Mouse (Mus musculus): Measurements from ENCODE around the gene Atp11a. TPM values are rescaled to one million over a fixed set of nuclear protein-coding genes. Genes with fewer than 3 reads are reported as not detected.

Atp11a gene
- polyA plus RNA-seq, 1 experiment from 2014 or later: 18.1 TPM

DNA sequence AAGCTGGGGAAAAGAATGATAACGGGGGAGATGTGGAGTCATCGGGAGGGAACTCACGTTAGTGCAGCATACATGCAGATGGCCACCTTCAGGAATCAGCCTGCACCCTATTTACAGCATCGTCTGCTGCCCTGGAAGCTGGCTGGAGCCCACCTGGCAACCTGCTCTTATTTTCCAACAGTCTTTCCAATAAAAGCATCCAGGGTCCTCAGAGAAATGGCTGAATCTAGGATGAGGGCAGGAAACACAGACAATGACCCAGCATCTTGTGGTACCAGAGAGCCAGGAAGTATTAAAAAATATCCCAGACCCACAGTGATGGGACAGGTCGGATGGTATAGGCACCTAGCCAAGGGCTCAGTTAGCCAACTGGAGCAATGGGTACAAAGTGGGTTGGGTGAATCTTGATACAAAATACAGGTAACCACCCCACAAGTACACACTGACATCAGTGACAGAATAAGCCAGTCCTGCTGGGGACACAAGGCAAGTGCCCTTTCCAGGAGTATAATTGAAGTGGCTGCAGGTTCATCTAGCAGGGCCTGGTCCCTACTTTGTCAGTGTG is 136.2 kb downstream of the Atp11a start:
- Histone ChIP-seq H3K4me1 (replicated peaks) (0 out of 2 replicates have a peak, but pooled peaks cover 4% of the 10 kb centered on the region), H3K27me3 (no peaks in the 10 kb centered on the region), H3K27ac (no peak overlapping the region), H3K4me2 (no peak overlapping the region), H3K9ac (replicated peaks) (no peak overlapping the region), H3K36me3 (no peaks in the 10 kb centered on the region), H3K4me3 (replicated peaks) (no peak overlapping the region), H3K9me3 (no peaks in the 10 kb centered on the region)
- 74% methylated on average over 5 of the region's 5 CpGs for WGBS
- ATAC-seq (ENCODE audit: insufficient number of reproducible peaks, insufficient read depth, low FRiP score, low TSS enrichment, low read depth): no peak

DNA sequence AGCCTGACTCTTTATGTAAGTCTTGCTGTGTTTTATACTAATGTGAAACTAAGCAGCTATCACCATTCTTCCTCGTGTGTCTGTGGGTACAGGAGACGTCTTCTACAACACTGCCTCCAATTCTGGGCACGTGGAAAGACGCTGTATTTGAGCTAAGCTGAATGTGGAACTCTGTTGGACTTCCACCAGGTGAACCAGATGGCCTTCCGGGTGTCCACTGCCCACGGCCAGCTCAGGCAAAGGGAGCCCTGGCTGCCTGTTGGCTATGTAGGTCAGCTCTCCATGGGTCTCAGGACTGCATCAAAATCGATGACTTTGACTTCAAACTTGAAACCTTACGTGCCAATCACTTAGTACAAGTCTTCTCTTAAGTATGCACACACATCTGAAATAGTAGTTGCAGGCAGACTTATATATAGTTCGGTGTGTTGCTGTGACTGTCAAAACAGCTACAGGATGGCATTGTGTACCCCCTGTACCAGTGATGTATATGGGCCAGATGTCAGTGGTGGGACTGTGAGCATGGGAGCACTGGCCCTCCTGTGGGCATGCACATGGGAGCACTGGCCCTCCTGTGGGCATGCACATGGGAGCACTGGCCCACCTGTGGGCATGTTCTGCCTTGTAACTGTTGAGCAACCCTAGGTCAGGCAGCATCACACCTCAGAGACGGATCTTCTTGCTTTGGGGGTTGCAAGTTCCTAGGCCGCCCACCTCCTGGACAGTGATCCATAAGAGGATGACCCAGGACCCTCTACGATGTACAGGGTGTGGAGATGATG is 137.2 kb downstream of the Atp11a start:
- H3K4me1 ChIP-seq (replicated peaks): 0 out of 2 replicates have a peak, but pooled peaks cover 4% of the 10 kb centered on the region
- no peaks in the 10 kb centered on the region for H3K9me3 ChIP-seq
- H3K9ac ChIP-seq (replicated peaks): no peak overlapping the region
- WGBS: 86% methylated on average over 12 of the region's 12 CpGs
- H3K36me3 ChIP-seq: no peaks in the 10 kb centered on the region
- H3K4me3 ChIP-seq (replicated peaks): no peak overlapping the region
- no peaks in the 10 kb centered on the region for H3K27me3 ChIP-seq
- H3K4me2 ChIP-seq: no peak overlapping the region
- ATAC-seq (ENCODE audit: insufficient number of reproducible peaks, insufficient read depth, low FRiP score, low TSS enrichment, low read depth): no peak
- no peak overlapping the region for H3K27ac ChIP-seq

DNA sequence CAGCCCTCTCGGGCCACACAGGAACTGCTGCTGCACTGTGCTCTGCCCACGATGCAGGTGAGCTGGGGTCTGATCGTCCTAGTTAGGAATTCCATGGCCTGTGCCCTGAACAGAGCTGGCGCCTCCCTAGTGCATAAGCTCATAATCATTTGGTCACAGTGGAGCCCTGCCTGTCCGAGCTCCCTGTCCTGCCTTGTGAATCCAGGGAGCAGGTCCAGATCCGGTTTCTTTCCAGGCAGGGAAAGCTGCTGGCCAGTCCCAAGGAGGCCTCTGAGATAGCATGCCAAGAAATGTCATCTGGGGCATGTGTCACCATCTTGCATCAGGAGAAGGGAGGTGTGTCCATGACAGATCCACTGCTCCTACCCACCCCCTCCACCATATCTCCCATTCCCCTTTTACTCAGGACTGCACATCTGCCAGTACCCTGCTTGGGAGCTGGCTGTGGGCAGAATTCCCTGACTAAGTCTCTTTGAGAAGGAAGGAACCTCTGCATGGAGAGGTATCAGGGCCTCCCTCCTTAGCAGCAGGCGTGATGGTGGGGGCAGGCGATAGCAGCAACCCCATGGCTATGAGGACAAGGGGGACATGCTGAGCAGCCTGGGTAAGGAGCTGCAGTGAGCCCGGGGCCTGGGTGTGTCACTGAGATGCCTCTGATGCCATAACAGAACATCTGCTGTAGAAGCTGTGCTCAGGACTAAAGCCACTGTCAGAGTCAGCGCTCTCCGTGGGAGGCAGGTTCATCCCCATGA is 138.1 kb downstream of the Atp11a start:
- Histone ChIP-seq H3K36me3 (no peaks in the 10 kb centered on the region), H3K9ac (replicated peaks) (no peak overlapping the region), H3K27me3 (no peaks in the 10 kb centered on the region), H3K4me1 (replicated peaks) (0 out of 2 replicates have a peak, but pooled peaks cover 4% of the 10 kb centered on the region), H3K27ac (no peak overlapping the region), H3K4me3 (replicated peaks) (no peak overlapping the region), H3K4me2 (no peak overlapping the region), H3K9me3 (no peaks in the 10 kb centered on the region)
- 79% methylated on average over 11 of the region's 11 CpGs for WGBS
- no peak for ATAC-seq (ENCODE audit: insufficient number of reproducible peaks, insufficient read depth, low FRiP score, low TSS enrichment, low read depth)

DNA sequence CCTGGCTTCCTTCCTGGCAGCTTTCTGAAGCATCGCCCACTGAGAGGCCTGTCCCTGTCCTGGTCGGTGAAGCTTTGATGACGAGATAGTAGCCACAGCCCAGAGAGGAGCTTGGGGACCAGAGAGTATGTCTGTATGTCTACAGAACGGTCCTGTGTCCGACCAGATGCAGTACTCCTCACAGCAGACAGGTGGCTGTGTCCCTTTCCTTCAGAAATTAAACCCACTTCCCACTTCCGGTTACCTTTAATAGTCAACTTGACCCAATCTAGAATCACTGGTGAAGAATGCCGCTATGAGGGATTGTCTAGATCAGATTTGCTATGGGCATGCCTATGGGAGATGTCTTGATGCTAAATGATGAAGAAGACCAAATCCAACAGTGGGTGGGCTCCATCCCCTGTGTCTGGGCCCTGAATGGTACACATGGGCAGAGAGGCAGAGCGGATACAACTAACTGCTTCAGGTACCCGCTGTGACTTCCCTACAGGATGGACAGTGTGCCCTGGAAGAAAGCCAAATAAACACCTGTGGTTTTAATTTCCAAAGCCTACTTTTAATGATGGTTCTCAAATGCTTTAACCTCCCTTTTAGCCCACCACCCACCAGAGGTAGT is 138.8 kb downstream of the Atp11a start:
- WGBS: 73% methylated on average over 9 of the region's 9 CpGs
- Histone ChIP-seq H3K4me1 (replicated peaks) (0 out of 2 replicates have a peak, but pooled peaks cover 4% of the 10 kb centered on the region), H3K27ac (no peak overlapping the region), H3K4me3 (replicated peaks) (no peak overlapping the region), H3K4me2 (no peak overlapping the region), H3K9me3 (no peaks in the 10 kb centered on the region), H3K9ac (replicated peaks) (no peak overlapping the region), H3K36me3 (no peaks in the 10 kb centered on the region), H3K27me3 (no peaks in the 10 kb centered on the region)
- no peak for ATAC-seq (ENCODE audit: insufficient number of reproducible peaks, insufficient read depth, low FRiP score, low TSS enrichment, low read depth)

DNA sequence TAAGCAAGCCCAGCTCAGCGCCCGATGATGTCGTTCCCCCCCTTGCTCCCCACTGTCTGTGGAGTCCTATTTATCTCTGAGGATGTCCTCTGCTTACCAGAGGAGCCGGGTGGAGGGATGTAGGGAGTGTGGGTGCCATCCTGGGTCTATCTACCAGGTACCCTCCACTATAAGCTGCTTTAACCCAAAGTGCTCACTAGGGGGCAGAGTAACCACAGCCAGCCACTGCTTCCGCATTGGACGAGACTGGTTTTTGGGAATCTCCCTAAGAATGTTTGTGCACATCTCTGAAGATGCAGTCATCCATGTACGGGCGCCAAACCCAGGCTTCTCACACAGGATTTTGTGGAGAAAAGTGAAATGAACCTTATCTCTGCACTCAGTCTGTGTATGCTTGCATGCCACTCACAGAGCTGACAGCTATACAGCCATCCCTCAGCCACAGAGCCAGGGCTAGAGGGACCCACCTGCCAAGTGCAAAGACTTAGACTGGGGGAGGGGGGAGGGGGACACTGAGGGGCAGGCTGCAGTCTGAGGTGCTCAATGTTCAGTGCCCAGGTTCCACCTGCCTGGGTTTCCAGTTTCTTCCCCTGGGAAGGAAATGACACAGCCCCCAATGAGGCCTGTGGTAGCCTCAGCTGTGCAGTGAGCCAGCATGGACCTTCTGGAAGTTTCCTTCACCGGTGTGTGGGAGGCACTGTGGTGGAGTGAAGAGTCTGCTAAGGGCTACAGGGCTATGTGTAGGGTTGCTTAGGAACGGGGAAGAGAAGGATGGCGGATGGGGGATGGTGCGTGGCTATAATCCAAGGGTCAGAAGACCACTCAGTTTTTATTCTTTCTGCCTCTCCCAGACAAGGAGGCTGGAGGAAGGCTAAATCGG is 139.9 kb downstream of the Atp11a start:
- H3K27ac ChIP-seq: no peak overlapping the region
- H3K9me3 ChIP-seq: no peaks in the 10 kb centered on the region
- no peak overlapping the region for H3K4me2 ChIP-seq
- 0 out of 2 replicates have a peak, but pooled peaks cover 7% of the 10 kb centered on the region for H3K4me1 ChIP-seq (replicated peaks)
- H3K36me3 ChIP-seq: no peaks in the 10 kb centered on the region
- no peak overlapping the region for H3K9ac ChIP-seq (replicated peaks)
- ATAC-seq (ENCODE audit: insufficient number of reproducible peaks, insufficient read depth, low FRiP score, low TSS enrichment, low read depth): no peak
- 54% methylated on average over 13 of the region's 13 CpGs for WGBS
- H3K27me3 ChIP-seq: no peaks in the 10 kb centered on the region
- no peak overlapping the region for H3K4me3 ChIP-seq (replicated peaks)

DNA sequence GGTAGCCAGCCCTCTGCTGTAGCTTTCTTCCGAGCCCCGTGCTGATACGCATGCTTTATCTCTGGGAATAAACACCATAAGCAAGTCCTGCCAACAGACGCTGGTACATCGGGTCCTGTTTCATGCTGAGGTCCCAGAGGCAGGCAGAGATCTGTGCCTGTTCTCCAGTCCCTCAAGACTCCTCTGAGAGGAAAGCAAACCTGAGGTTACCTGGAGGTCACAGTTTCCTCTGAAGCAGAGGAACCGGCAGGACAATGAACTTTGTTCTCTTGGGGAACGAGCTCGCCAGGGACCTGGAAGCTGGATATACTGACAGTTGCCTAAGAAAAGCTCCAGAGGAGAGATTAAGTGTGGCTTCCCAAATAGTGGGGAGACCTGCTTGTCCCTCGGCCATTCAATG is 141.0 kb downstream of the Atp11a start:
- H3K27me3 ChIP-seq: no peaks in the 10 kb centered on the region
- H3K9ac ChIP-seq (replicated peaks): no peak overlapping the region
- WGBS: 71% methylated on average over 9 of the region's 9 CpGs
- no peak overlapping the region for H3K27ac ChIP-seq
- H3K36me3 ChIP-seq: no peaks in the 10 kb centered on the region
- H3K4me3 ChIP-seq (replicated peaks): no peak overlapping the region
- H3K4me2 ChIP-seq: no peak overlapping the region
- no peaks in the 10 kb centered on the region for H3K9me3 ChIP-seq
- H3K4me1 ChIP-seq (replicated peaks): 0 out of 2 replicates have a peak, but pooled peaks cover 7% of the 10 kb centered on the region
- ATAC-seq (ENCODE audit: insufficient number of reproducible peaks, insufficient read depth, low FRiP score, low TSS enrichment, low read depth): no peak

DNA sequence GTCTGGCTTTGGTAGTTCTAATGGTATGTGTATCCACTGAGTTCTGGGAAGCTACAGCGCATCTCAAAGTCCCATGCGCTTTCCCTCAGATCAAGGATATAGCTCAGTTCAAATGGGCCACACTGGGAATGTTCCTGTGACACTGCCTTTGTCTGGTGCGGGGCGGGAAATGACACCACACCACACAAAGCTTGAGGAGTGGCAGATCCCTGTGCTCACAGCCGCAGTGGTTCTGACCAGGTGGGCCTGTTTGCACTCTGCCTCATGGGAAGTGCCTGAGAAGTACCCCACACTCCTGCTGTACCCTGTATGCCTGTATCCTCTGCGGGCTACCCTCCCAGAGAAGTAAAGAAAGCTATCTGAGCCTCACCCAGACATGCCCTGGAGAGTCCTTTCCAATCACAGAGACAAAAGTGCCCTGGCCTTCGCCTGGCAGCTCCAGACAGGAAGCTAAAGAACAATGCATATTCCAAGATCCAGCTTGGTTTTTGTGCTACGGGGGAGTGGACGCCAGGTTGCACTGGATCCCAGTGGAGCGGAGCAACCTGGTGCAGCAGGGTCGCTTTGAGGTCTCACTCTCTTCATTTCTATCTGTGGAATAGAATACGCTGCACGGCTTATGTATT is 147.1 kb downstream of the Atp11a start:
- H3K4me1 ChIP-seq (replicated peaks): 0 out of 2 replicates have a peak, but pooled peaks cover 3% of the 10 kb centered on the region
- H3K27ac ChIP-seq: no peak overlapping the region
- no peak overlapping the region for H3K4me2 ChIP-seq
- H3K4me3 ChIP-seq (replicated peaks): no peak overlapping the region
- H3K9ac ChIP-seq (replicated peaks): no peak overlapping the region
- WGBS: 85% methylated on average over 13 of the region's 13 CpGs
- no peaks in the 10 kb centered on the region for H3K9me3 ChIP-seq
- H3K36me3 ChIP-seq: no peaks in the 10 kb centered on the region
- no peaks in the 10 kb centered on the region for H3K27me3 ChIP-seq
- ATAC-seq (ENCODE audit: insufficient number of reproducible peaks, insufficient read depth, low FRiP score, low TSS enrichment, low read depth): no peak

DNA sequence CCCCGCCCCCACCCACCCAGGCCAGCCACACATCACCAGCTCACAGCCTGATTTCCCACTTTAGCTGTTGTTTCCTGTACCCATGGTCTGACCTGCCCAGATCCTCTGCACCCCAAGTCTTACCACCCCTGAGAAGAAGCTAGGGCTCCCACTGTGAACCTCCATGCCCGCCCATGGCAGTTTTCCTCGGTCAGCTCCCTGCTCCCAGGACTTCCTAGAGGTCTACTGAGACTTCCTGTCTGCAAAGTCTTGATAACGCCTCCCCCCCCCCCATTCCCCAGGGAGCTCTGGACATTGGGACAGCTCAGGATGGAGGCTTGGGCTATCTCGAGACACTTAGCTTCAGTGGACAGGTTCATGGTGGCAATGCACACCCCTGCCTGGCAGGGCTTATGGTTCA is 148.3 kb downstream of the Atp11a start:
- 0 out of 2 replicates have a peak, but pooled peaks cover 3% of the 10 kb centered on the region for H3K4me1 ChIP-seq (replicated peaks)

DNA sequence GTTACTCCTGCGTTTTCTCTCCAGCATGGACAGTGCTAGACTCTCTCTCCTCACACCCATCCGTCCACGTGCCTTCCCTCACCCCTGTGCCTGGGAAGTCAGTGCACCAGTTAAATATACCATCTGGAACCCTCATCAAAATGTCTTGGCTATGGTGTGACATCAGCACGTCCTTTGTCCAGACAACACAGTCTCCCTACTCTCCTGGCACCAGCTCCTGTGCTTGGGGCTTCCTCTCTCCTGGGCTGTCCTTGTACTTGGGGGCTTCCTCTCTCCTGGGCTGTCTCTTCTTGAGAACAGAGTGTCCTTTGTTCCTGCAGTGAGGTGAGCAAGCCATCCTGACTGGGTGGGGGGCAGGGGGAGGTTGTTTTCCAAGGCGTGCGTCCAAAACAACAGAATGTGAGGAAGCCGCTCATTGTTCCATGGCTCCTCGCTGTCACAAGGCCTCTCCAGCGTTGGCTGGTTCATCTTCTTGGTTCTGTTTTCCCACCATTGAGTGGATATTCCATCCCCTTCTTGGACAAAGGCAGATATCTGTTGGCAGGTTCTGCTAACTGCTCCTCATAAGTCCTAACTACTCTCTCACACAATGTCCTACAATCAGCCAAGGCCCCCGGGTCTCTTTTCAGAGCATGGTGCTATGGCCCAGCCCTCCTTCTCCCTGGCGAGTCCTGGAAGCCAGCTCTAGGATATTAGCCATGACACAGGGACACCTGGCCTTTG is 148.9 kb downstream of the Atp11a start:
- Histone ChIP-seq H3K9me3 (no peaks in the 10 kb centered on the region), H3K4me2 (no peak overlapping the region), H3K9ac (replicated peaks) (no peak overlapping the region), H3K27me3 (no peaks in the 10 kb centered on the region), H3K4me1 (replicated peaks) (0 out of 2 replicates have a peak, but pooled peaks cover 3% of the 10 kb centered on the region), H3K4me3 (replicated peaks) (no peak overlapping the region), H3K27ac (no peak overlapping the region), H3K36me3 (no peaks in the 10 kb centered on the region)
- ATAC-seq (ENCODE audit: insufficient number of reproducible peaks, insufficient read depth, low FRiP score, low TSS enrichment, low read depth): no peak
- WGBS: 80% methylated on average over 11 of the region's 11 CpGs

More for the DNA sequence above, 148.3 kb downstream of the Atp11a start:
- Histone ChIP-seq H3K36me3 (no peaks in the 10 kb centered on the region), H3K27ac (no peak overlapping the region), H3K27me3 (no peaks in the 10 kb centered on the region), H3K4me2 (no peak overlapping the region), H3K9me3 (no peaks in the 10 kb centered on the region), H3K4me3 (replicated peaks) (no peak overlapping the region), H3K9ac (replicated peaks) (no peak overlapping the region)
- 79% methylated on average over 5 of the region's 5 CpGs for WGBS
- no peak for ATAC-seq (ENCODE audit: insufficient number of reproducible peaks, insufficient read depth, low FRiP score, low TSS enrichment, low read depth)
